In genomic region chr5:76844618-76845186, GRCm38 (mm10) we compare ENCODE assay signal across 22 mouse cellular contexts.
DNase-seq lines count a peak whose midpoint lies in the region; ATAC-seq and TF ChIP-seq lines count a peak whose summit lies in the region.
"Had no signal": no experiment of that assay in that cellular context is flagged by ENCODE, and none has a peak within 500 bp of the region (broad histone marks: within the 10 kb centered on the region; RNA-seq: fewer than 3 reads in every experiment).

No protein-coding gene starts in this region.

- H3K4me1 ChIP-seq in midbrain, embryonic 13.5 days (replicated peaks), result peaks cover 28% of the 10 kb centered on the region
- H3K4me1 ChIP-seq in midbrain, embryonic 10.5 days, result no peaks in the 10 kb centered on the region; the same call in none of the 2 replicates
- peaks cover 24% of the 10 kb centered on the region for H3K4me1 ChIP-seq in forebrain, embryonic 15.5 days
- H3K4me1 ChIP-seq in hindbrain, embryonic 15.5 days (replicated peaks), result peaks cover 13% of the 10 kb centered on the region
- no peaks in the 10 kb centered on the region for H3K4me1 ChIP-seq in midbrain, postnatal 0 days (ENCODE audit: insufficient read depth, low read length)

- H3K4me2 ChIP-seq in midbrain, embryonic 13.5 days (replicated peaks), result 0 out of 2 replicates have a peak overlapping the region, but pooled peaks have one; percentile 1
- no peak overlapping the region for H3K4me2 ChIP-seq in forebrain, embryonic 15.5 days (replicated peaks)
- H3K4me2 ChIP-seq in hindbrain, embryonic 15.5 days, result no peak overlapping the region
- no peak overlapping the region for H3K4me2 ChIP-seq in midbrain, postnatal 0 days (ENCODE audit: low read depth, low read length, poor library complexity, severe bottlenecking)

- H3K36me3 ChIP-seq in midbrain, embryonic 13.5 days, result peaks cover 31% of the 10 kb centered on the region
- peaks cover 39% of the 10 kb centered on the region for H3K36me3 ChIP-seq in midbrain, embryonic 10.5 days
- 0 out of 2 replicates have a peak, but pooled peaks cover 4% of the 10 kb centered on the region for H3K36me3 ChIP-seq in forebrain, embryonic 15.5 days
- peaks cover 3% of the 10 kb centered on the region; the same call in 1 of the 2 replicates for H3K36me3 ChIP-seq in hindbrain, embryonic 15.5 days
- H3K36me3 ChIP-seq in midbrain, postnatal 0 days (ENCODE audit: insufficient read depth, low read length), result peaks cover 2% of the 10 kb centered on the region; the same call in 1 of the 2 replicates

- no peak for DNase-seq in midbrain, embryonic 10.5 days (ENCODE audit: low spot score)
- peak; percentile 38 for DNase-seq in midbrain, postnatal 0 days (ENCODE audit: low spot score)
- DNase-seq in testis, postnatal 14 days (ENCODE audit: low spot score), result no peak
- DNase-seq in spleen, postnatal 36 days (ENCODE audit: low spot score in 2 of 2), result no peak
- no peak for DNase-seq in urinary bladder, adult 18-20 months (ENCODE audit: low spot score in 2 of 2)
- DNase-seq: cerebellum, adult 9-11 months; embryo, embryonic 11 days; heart, adult 18-20 months; heart, postnatal 4 days; kidney, adult 18-20 months; kidney, postnatal 10 days; liver; liver, postnatal 0 days; lung, postnatal 14 days; right cerebral cortex, postnatal 25 days; thymus, postnatal 4 days had no signal

- H3K9me3 ChIP-seq in midbrain, embryonic 13.5 days, result no peaks in the 10 kb centered on the region
- H3K9me3 ChIP-seq in midbrain, embryonic 10.5 days (replicated peaks), result no peaks in the 10 kb centered on the region
- H3K9me3 ChIP-seq in forebrain, embryonic 15.5 days, result no peaks in the 10 kb centered on the region
- H3K9me3 ChIP-seq in hindbrain, embryonic 15.5 days, result no peaks in the 10 kb centered on the region
- H3K9me3 ChIP-seq in midbrain, postnatal 0 days (ENCODE audit: low read length), result no peaks in the 10 kb centered on the region
- H3K9me3 ChIP-seq: G1E; megakaryocyte, embryonic 14.5 days had no signal

- no peak for TF ChIP-seq CTCF in midbrain, postnatal 0 days (IDR thresholded peaks at IDR 0.05)

- ATAC-seq in midbrain, embryonic 13.5 days, result peak; percentile 53; the same call in 1 of the 2 replicates
- ATAC-seq in forebrain, embryonic 15.5 days (replicated peaks), result peak; percentile 43
- ATAC-seq in hindbrain, embryonic 15.5 days (ENCODE audit: low FRiP score, low read depth), result peak; percentile 59
- no peak for ATAC-seq in midbrain, postnatal 0 days (ENCODE audit: low FRiP score)
- ATAC-seq: CD4-positive, CD25-positive, alpha-beta regulatory T cell, adult 4 months; liver, postnatal 0 days had no signal

- H3K27ac ChIP-seq in midbrain, embryonic 13.5 days, result peak overlapping the region; percentile 58
- no peak overlapping the region for H3K27ac ChIP-seq in midbrain, embryonic 10.5 days (replicated peaks)
- peak overlapping the region; percentile 76 for H3K27ac ChIP-seq in forebrain, embryonic 15.5 days (replicated peaks)
- H3K27ac ChIP-seq in hindbrain, embryonic 15.5 days (replicated peaks), result peak overlapping the region; percentile 58
- H3K27ac ChIP-seq in midbrain, postnatal 0 days (ENCODE audit: low read depth, low read length), result peak overlapping the region; percentile 65; the same call in 1 of the 2 replicates

- no peak overlapping the region for H3K4me3 ChIP-seq in midbrain, embryonic 13.5 days (replicated peaks)
- H3K4me3 ChIP-seq in midbrain, embryonic 10.5 days, result no peak overlapping the region
- no peak overlapping the region for H3K4me3 ChIP-seq in forebrain, embryonic 15.5 days
- H3K4me3 ChIP-seq in hindbrain, embryonic 15.5 days, result no peak overlapping the region
- H3K4me3 ChIP-seq in midbrain, postnatal 0 days (ENCODE audit: low read depth, low read length), result no peak overlapping the region
- H3K4me3 ChIP-seq: megakaryocyte, embryonic 14.5 days had no signal

- 0 out of 2 replicates have a peak overlapping the region, but pooled peaks have one; percentile 6 for H3K9ac ChIP-seq in midbrain, embryonic 13.5 days (replicated peaks)
- H3K9ac ChIP-seq in forebrain, embryonic 15.5 days (replicated peaks), result no peak overlapping the region
- H3K9ac ChIP-seq in hindbrain, embryonic 15.5 days, result no peak overlapping the region
- no peak overlapping the region for H3K9ac ChIP-seq in midbrain, postnatal 0 days (replicated peaks; ENCODE audit: low read length, poor library complexity, severe bottlenecking)
- H3K9ac ChIP-seq: liver, postnatal 0 days had no signal

- H3K27me3 ChIP-seq in midbrain, embryonic 13.5 days, result no peaks in the 10 kb centered on the region
- no peaks in the 10 kb centered on the region for H3K27me3 ChIP-seq in midbrain, embryonic 10.5 days (ENCODE audit: low read depth, poor library complexity, severe bottlenecking)
- H3K27me3 ChIP-seq in forebrain, embryonic 15.5 days, result no peaks in the 10 kb centered on the region
- H3K27me3 ChIP-seq in hindbrain, embryonic 15.5 days, result no peaks in the 10 kb centered on the region
- H3K27me3 ChIP-seq in midbrain, postnatal 0 days (ENCODE audit: insufficient read depth, low read length), result no peaks in the 10 kb centered on the region
- H3K27me3 ChIP-seq: megakaryocyte, embryonic 14.5 days had no signal

- WGBS in midbrain, embryonic 13.5 days, result 57% methylated on average over 14 of the region's 14 CpGs
- 93% methylated on average over 14 of the region's 14 CpGs for WGBS in midbrain, embryonic 10.5 days
- 49% methylated on average over 14 of the region's 14 CpGs for WGBS in forebrain, embryonic 15.5 days
- WGBS in hindbrain, embryonic 15.5 days, result 40% methylated on average over 14 of the region's 14 CpGs
- 42% methylated on average over 14 of the region's 14 CpGs for WGBS in midbrain, postnatal 0 days
